Mouse (Mus musculus): ENCODE results near the gene Olfr31. TPM values are rescaled to one million over a fixed set of nuclear protein-coding genes. Genes with fewer than 3 reads are reported as not detected.

Gene Olfr31
- polyA plus RNA-seq (2014; fragmentation: Illumina TruSeq; extraction: RNeasy Lipid Tissue Mini Kit (QIAGEN cat#74804); ENCODE audit: low read depth, low replicate concordance): not detected

GRCm38 (mm10) chr14:14322528-14322927 is at the start of gene Olfr31:
Gene Olfr31, plus strand, starts transcription at chr14:14322828.

GRCm38 (mm10) chr14:14345948-14346812 is 23.6 kb downstream of the Olfr31 start, which contains the start of gene Il3ra:
Gene Il3ra, plus strand, starts transcription at chr14:14346275.

Other genes with a start within 250 kb of the Olfr31 start
- 132 TPM for gene Psmd6, start 201.8 kb upstream of the Olfr31 start, polyA plus RNA-seq (2014; fragmentation: Illumina TruSeq; extraction: RNeasy Lipid Tissue Mini Kit (QIAGEN cat#74804); ENCODE audit: low read depth, low replicate concordance)
- gene Olfr720, start 136.0 kb upstream of the Olfr31 start, polyA plus RNA-seq (2014; fragmentation: Illumina TruSeq; extraction: RNeasy Lipid Tissue Mini Kit (QIAGEN cat#74804); ENCODE audit: low read depth, low replicate concordance): not detected
- gene Il3ra, start 23.4 kb downstream of the Olfr31 start, polyA plus RNA-seq (2014; fragmentation: Illumina TruSeq; extraction: RNeasy Lipid Tissue Mini Kit (QIAGEN cat#74804); ENCODE audit: low read depth, low replicate concordance): not detected
- not detected for gene Olfr721-ps1, start 78.5 kb downstream of the Olfr31 start, polyA plus RNA-seq (2014; fragmentation: Illumina TruSeq; extraction: RNeasy Lipid Tissue Mini Kit (QIAGEN cat#74804); ENCODE audit: low read depth, low replicate concordance)

All from liver, adult 10 weeks (tissue).